Mouse (Mus musculus) heart, embryonic 16.5 days (tissue): ENCODE measurements around the gene Oxt. TPM values are rescaled to one million over a fixed set of nuclear protein-coding genes. Genes with fewer than 3 reads are reported as not detected.

ENCODE experiments used
- ATAC-seq: fragments of 200-750 bp; cut with Nextera tagmentation; replicated peaks from 2 replicates; pipeline ENCODE4 v1.8.0; 2017; ENCODE audit warnings: moderate number of reproducible peaks; ENCODE audit not compliant: insufficient read depth, low FRiP score; ENCODE audit errors: extremely low read depth
- H3K27ac ChIP-seq: fragments of 300-500 bp; sonication (generic); 2 replicates; pipeline ENCODE4 v1.5.1; 2014; ENCODE audit warnings: mild to moderate bottlenecking, low read length, control low read depth, moderate library complexity
- H3K27me3 ChIP-seq: fragments of 300-500 bp; sonication (generic); 2 replicates; pipeline ENCODE4 v1.6.1; 2014; ENCODE audit warnings: low read length, mixed read lengths; ENCODE audit not compliant: control insufficient read depth, insufficient read depth
- H3K36me3 ChIP-seq: fragments of 300-500 bp; sonication (generic); 2 replicates; pipeline ENCODE4 v1.6.1; 2014; ENCODE audit not compliant: control insufficient read depth, insufficient read depth
- H3K4me1 ChIP-seq: fragments of 300-500 bp; sonication (generic); 2 replicates; pipeline ENCODE4 v1.6.1; 2014; ENCODE audit warnings: low read length, mixed read lengths; ENCODE audit not compliant: control insufficient read depth, insufficient read depth
- H3K4me2 ChIP-seq: fragments of 300-500 bp; sonication (generic); 2 replicates; pipeline ENCODE4 v1.6.1; 2014; ENCODE audit warnings: low read depth, mild to moderate bottlenecking, control low read depth, low read length
- H3K4me3 ChIP-seq: fragments of 300-500 bp; sonication (generic); 2 replicates; pipeline ENCODE4 v1.5.1; 2014; ENCODE audit warnings: mild to moderate bottlenecking, control low read depth, low read length
- H3K9ac ChIP-seq: fragments of 300-500 bp; sonication (generic); 2 replicates; pipeline ENCODE4 v1.6.1; 2014; ENCODE audit warnings: low read length, control low read depth
- H3K9me3 ChIP-seq: fragments of 300-500 bp; sonication (generic); replicated peaks from 2 replicates; pipeline ENCODE4 v1.6.1; 2016; ENCODE audit warnings: low read length; ENCODE audit not compliant: control insufficient read depth
- WGBS: fragments of 180-500 bp; shearing (Covaris S2); extraction: QIAGEN DNeasy Blood & Tissue Kit; methylation state at CpG from one replicate; pipeline ENCODE4 v1.1.7; 2014; 5-methylcytosine and 5-hydroxymethylcytosine counted together
- polyA plus RNA-seq: library from polyadenylated mRNA; unstranded; fragments of >200 nt; fragmentation: Nextera tagmentation; extraction: Ambion mirVana; gene quantifications from 2 replicates; pipeline ENCODE4 v1.2.1, GENCODE M21; 2015

Oxt gene
- polyA plus RNA-seq, 1 experiment from 2014 or later = not detected

DNA sequence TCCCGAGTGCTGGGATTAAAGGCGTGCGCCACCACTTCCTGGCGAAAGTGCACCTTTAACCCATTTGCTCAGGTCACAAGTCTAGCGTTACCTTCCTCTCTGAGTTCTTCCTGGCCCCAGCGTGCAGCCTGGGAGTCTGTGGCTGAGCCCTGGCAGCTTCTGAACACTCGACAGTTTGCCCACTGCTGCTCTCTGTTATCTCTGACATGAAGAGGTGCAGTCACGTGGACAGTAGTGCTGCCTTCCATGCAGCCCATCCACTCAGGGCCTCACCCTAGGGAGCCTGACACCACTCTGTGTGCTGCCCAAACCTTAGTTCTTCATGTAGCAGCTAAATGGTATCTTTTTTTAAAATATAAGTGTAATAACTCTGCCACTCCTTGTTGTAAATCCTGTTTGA lies 29.0 kb upstream of the Oxt start:
- Histone ChIP-seq H3K36me3 (peaks cover 62% of the 10 kb centered on the region), H3K27ac (no peak overlapping the region), H3K4me1 (peaks cover 3% of the 10 kb centered on the region; the same call in 1 of the 2 replicates), H3K4me2 (no peak overlapping the region), H3K27me3 (no peaks in the 10 kb centered on the region), H3K9me3 (no peaks in the 10 kb centered on the region), H3K9ac (no peak overlapping the region), H3K4me3 (no peak overlapping the region)
- WGBS = 63% methylated on average over 8 of the region's 8 CpGs
- peak; percentile 67; the same call in 1 of the 2 replicates for ATAC-seq

GRCm38 (mm10) chr2:130554841-130555240 lies 21.1 kb upstream of the Oxt start:
- Histone ChIP-seq H3K9me3 (no peaks in the 10 kb centered on the region), H3K36me3 (peaks cover 32% of the 10 kb centered on the region), H3K4me2 (no peak overlapping the region), H3K4me3 (no peak overlapping the region), H3K27ac (no peak overlapping the region), H3K9ac (no peak overlapping the region), H3K27me3 (no peaks in the 10 kb centered on the region), H3K4me1 (no peaks in the 10 kb centered on the region)
- 88% methylated on average over 7 of the region's 7 CpGs for WGBS
- no peak for ATAC-seq

DNA sequence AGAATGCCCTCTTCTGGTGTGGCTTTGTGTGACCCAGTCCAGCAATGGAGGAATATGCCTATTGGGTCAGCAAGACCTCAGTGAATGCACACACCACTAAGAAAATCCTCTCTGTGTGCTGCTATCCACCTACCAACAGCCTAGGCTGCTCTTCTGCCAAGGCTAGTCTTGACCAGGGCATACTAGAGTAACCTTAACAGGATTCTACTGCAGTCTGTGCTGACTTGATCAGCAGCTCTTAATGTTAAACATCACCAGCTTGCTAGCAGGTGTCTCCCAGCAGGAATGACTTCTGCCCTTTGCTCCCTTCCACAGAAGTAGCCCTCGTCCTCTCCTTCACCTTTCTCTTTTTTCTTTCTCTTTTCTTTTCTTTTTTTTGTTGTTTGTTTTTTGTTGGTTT lies 19.7 kb upstream of the Oxt start:
- no peak for ATAC-seq
- Histone ChIP-seq H3K27ac (no peak overlapping the region), H3K9me3 (no peaks in the 10 kb centered on the region), H3K4me3 (no peak overlapping the region), H3K27me3 (no peaks in the 10 kb centered on the region), H3K9ac (no peak overlapping the region), H3K4me1 (no peaks in the 10 kb centered on the region), H3K36me3 (peaks cover 29% of the 10 kb centered on the region), H3K4me2 (no peak overlapping the region)
- WGBS = 85% methylated on average over 1 of the region's 1 CpGs

DNA sequence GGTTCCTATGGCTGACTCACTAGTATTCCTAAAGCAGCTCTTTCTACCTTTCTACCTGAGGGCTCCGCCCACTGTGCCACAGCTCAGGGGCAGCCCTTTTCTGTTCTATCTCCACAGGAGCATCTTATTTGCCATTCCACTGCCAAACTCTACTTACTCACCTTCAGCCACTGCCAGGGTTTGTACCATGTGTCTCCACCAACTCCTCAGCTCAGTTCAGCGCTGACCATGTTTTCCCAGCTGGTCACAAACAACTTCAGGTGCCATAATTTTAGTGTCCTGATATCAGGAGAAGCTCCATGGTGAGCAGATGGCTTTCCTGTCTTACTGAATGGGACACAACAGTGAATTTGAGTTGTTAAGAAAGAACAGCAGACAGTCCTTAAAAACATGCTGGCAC lies 18.5 kb upstream of the Oxt start:
- no peaks in the 10 kb centered on the region for H3K27me3 ChIP-seq
- no peaks in the 10 kb centered on the region for H3K4me1 ChIP-seq
- peaks cover 19% of the 10 kb centered on the region for H3K36me3 ChIP-seq
- ATAC-seq = no peak
- no peaks in the 10 kb centered on the region for H3K9me3 ChIP-seq
- no peak overlapping the region for H3K4me2 ChIP-seq
- H3K9ac ChIP-seq = no peak overlapping the region
- H3K27ac ChIP-seq = no peak overlapping the region
- WGBS = 99% methylated on average over 2 of the region's 2 CpGs
- H3K4me3 ChIP-seq = no peak overlapping the region

GRCm38 (mm10) chr2:130558015-130558414 lies 18.0 kb upstream of the Oxt start:
- H3K9me3 ChIP-seq = no peaks in the 10 kb centered on the region

GRCm38 (mm10) chr2:130563212-130564055 lies 12.5 kb upstream of the Oxt start, which contains the start of gene Mrps26:
Mrps26 (plus strand) TSS chr2:130563742.
- H3K4me3 ChIP-seq = peak within 1 kb of the TSS; percentile 91
- ATAC-seq = peak; percentile 100
- no peaks in the 10 kb centered on the region for H3K27me3 ChIP-seq
- H3K36me3 ChIP-seq = peaks cover 18% of the 10 kb centered on the region
- peak within 1 kb of the TSS; percentile 90 for H3K4me2 ChIP-seq
- H3K27ac ChIP-seq = peak within 1 kb of the TSS; percentile 78
- H3K9ac ChIP-seq = peak within 1 kb of the TSS; percentile 86
- no peaks in the 10 kb centered on the region for H3K9me3 ChIP-seq
- H3K4me1 ChIP-seq = peaks cover 14% of the 10 kb centered on the region
- under 1% methylated on average over 61 of the region's 61 CpGs for WGBS

More at GRCm38 (mm10) chr2:130558015-130558414, 18.0 kb upstream of the Oxt start:
- H3K27me3 ChIP-seq = no peaks in the 10 kb centered on the region
- 78% methylated on average over 2 of the region's 2 CpGs for WGBS
- no peak overlapping the region for H3K4me3 ChIP-seq
- peaks cover 16% of the 10 kb centered on the region for H3K36me3 ChIP-seq
- peaks cover 4% of the 10 kb centered on the region for H3K4me1 ChIP-seq
- no peak for ATAC-seq
- H3K9ac ChIP-seq = no peak overlapping the region
- no peak overlapping the region for H3K4me2 ChIP-seq
- no peak overlapping the region for H3K27ac ChIP-seq

- peaks cover 14% of the 10 kb centered on the region for H3K4me1 ChIP-seq
- H3K27ac ChIP-seq = peak overlapping the region; percentile 71
- WGBS = under 1% methylated on average over 23 of the region's 23 CpGs
- peak overlapping the region; percentile 91 for H3K4me3 ChIP-seq
- peaks cover 18% of the 10 kb centered on the region for H3K36me3 ChIP-seq
- H3K27me3 ChIP-seq = no peaks in the 10 kb centered on the region
- H3K4me2 ChIP-seq = peak overlapping the region; percentile 90
- ATAC-seq = peak; percentile 12; the same call in 1 of the 2 replicates
- H3K9me3 ChIP-seq = no peaks in the 10 kb centered on the region
- peak overlapping the region; percentile 86 for H3K9ac ChIP-seq
Measured at GRCm38 (mm10) chr2:130564063-130564462, 11.9 kb upstream of the Oxt start.

DNA sequence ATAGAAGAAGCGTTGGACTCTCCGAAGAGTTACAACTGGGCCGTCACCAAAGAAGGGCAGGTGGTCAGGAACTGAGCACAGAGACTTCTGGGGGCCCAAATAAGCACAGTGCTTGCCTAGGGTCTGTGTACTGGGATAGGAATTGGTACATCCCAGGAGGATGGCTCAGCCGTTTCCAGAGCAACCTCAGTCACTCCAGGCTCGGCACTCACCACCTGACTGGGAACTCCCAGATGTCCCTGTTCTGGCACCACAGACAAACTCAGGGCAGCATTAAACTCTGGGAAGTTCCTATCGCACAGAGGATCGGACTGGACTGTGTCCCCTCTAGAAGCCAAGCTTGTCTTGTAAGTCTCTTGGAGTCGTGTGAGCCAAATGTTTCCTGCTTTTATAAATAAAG lies 11.0 kb upstream of the Oxt start:
- Histone ChIP-seq H3K4me1 (peaks cover 14% of the 10 kb centered on the region), H3K27ac (no peak overlapping the region), H3K9me3 (no peaks in the 10 kb centered on the region), H3K9ac (no peak overlapping the region; the same call in 1 of the 2 replicates), H3K36me3 (peaks cover 18% of the 10 kb centered on the region), H3K4me3 (no peak overlapping the region), H3K4me2 (peak overlapping the region; percentile 90; the same call in 1 of the 2 replicates), H3K27me3 (no peaks in the 10 kb centered on the region)
- 85% methylated on average over 8 of the region's 8 CpGs for WGBS
- no peak for ATAC-seq

- no peaks in the 10 kb centered on the region for H3K27me3 ChIP-seq
- H3K4me1 ChIP-seq = peaks cover 8% of the 10 kb centered on the region
- peaks cover 18% of the 10 kb centered on the region for H3K36me3 ChIP-seq
- WGBS = 77% methylated on average over 4 of the region's 4 CpGs
- H3K9ac ChIP-seq = no peak overlapping the region
- ATAC-seq = no peak
- H3K4me2 ChIP-seq = no peak overlapping the region
- H3K27ac ChIP-seq = no peak overlapping the region
- H3K9me3 ChIP-seq = no peaks in the 10 kb centered on the region
- H3K4me3 ChIP-seq = no peak overlapping the region
Measured at GRCm38 (mm10) chr2:130568921-130569320, 7.1 kb upstream of the Oxt start.
